In the genomic region with DNA sequence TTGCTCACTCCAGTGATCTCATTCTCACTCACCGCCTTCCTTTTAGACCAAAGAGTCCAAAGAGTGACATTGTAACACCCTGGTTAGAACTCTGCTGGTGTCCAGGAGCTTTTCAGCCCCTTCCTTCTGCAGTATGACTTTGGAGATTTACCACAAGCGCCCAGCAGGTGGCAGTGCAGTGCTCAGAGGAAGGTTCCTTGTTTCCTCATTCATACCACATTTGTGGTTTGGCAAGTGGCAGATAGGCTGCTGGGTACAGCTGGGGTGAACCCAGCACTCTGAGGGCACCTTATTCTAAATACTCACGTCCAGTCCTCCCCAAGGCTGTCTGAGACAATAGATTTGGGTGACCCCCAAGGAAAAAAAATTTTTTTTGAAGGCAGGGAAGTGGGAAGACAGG, we compare ENCODE assay signal across 9 mouse cellular contexts.
DNase-seq lines count a peak whose midpoint lies in the region; ATAC-seq and TF ChIP-seq lines count a peak whose summit lies in the region.
"Had no signal": no experiment of that assay in that cellular context is flagged by ENCODE, and none has a peak within 500 bp of the region (broad histone marks: within the 10 kb centered on the region; RNA-seq: fewer than 3 reads in every experiment).

No protein-coding gene starts in this region.

- no peak overlapping the region for H3K27ac ChIP-seq in bone marrow, adult 2 months (ENCODE audit: control insufficient read depth, insufficient read depth, low read depth, low read length, poor library complexity)
- H3K27ac ChIP-seq in forebrain, embryonic 14.5 days (ENCODE audit: low read depth, low read length), result no peak overlapping the region
- H3K27ac ChIP-seq: heart, embryonic 15.5 days had no signal

- WGBS in bone marrow, adult 2 months, result 17% methylated on average over 3 of the region's 3 CpGs
- WGBS in forebrain, embryonic 14.5 days, result 19% methylated on average over 3 of the region's 3 CpGs
- 23% methylated on average over 3 of the region's 3 CpGs for WGBS in lung, adult 2 months

- DNase-seq in ovary, adult 18-20 months (ENCODE audit: low spot score), result peak; percentile 17
- no peak for DNase-seq in ovary, postnatal 10 days (ENCODE audit: low spot score)
- DNase-seq in forebrain, embryonic 14.5 days (ENCODE audit: low spot score), result peak; percentile 84
- peak; percentile 56 to 87 for DNase-seq in kidney, postnatal 36 days
- peak; percentile 66 for DNase-seq in lung, adult 2 months
- DNase-seq in right cerebral cortex, postnatal 10 days (ENCODE audit: low spot score in 2 of 2), result peak; percentile 73 to 88

- H3K9ac ChIP-seq in forebrain, embryonic 14.5 days (ENCODE audit: low read length), result no peak overlapping the region
- H3K9ac ChIP-seq: heart, embryonic 15.5 days had no signal

- no peaks in the 10 kb centered on the region for H3K9me3 ChIP-seq in forebrain, embryonic 14.5 days (replicated peaks; ENCODE audit: control insufficient read depth, low read length)
- H3K9me3 ChIP-seq: heart, embryonic 15.5 days had no signal

- no peaks in the 10 kb centered on the region for H3K4me1 ChIP-seq in bone marrow, adult 2 months (ENCODE audit: control insufficient read depth, insufficient read depth, low read length)
- H3K4me1 ChIP-seq in forebrain, embryonic 14.5 days (ENCODE audit: control insufficient read depth, insufficient read depth, low read length), result no peaks in the 10 kb centered on the region
- H3K4me1 ChIP-seq in lung, adult 2 months (ENCODE audit: control insufficient read depth, insufficient read depth, low read length), result no peaks in the 10 kb centered on the region
- H3K4me1 ChIP-seq: heart, embryonic 15.5 days had no signal

- H3K4me3 ChIP-seq in bone marrow, adult 2 months (replicated peaks; ENCODE audit: control insufficient read depth, low read depth, low read length), result no peak overlapping the region
- H3K4me3 ChIP-seq in forebrain, embryonic 14.5 days (ENCODE audit: low read depth, low read length), result no peak overlapping the region
- no peak overlapping the region for H3K4me3 ChIP-seq in lung, adult 2 months (replicated peaks; ENCODE audit: extremely low read depth, low read depth, low read length)
- H3K4me3 ChIP-seq: heart, embryonic 15.5 days had no signal

- H3K36me3 ChIP-seq in forebrain, embryonic 14.5 days (ENCODE audit: control insufficient read depth, insufficient read depth, low read length), result no peaks in the 10 kb centered on the region
- H3K36me3 ChIP-seq: heart, embryonic 15.5 days had no signal

- H3K4me2 ChIP-seq in forebrain, embryonic 14.5 days (ENCODE audit: low read length), result no peak overlapping the region
- H3K4me2 ChIP-seq: heart, embryonic 15.5 days had no signal

- peak; percentile 80 for TF ChIP-seq CTCF in bone marrow, adult 2 months (IDR thresholded peaks at IDR 0.05; ENCODE audit: control insufficient read depth, insufficient read depth, low read length)
- TF ChIP-seq CTCF in lung, adult 2 months (IDR thresholded peaks at IDR 0.05; ENCODE audit: insufficient read depth, low read length), result peak; percentile 82

- 0 out of 2 replicates have a peak, but pooled peaks have one; percentile 26 for ATAC-seq in forebrain, embryonic 14.5 days
- no peak for ATAC-seq in erythroid progenitor cell, adult 5-6 weeks (replicated peaks; ENCODE audit: low FRiP score, poor library complexity, severe bottlenecking)

- TF ChIP-seq POLR2A in bone marrow, adult 2 months (IDR thresholded peaks at IDR 0.05; ENCODE audit: borderline replicate concordance, control insufficient read depth, low read depth, low read length), result no peak
- TF ChIP-seq POLR2A in lung, adult 2 months (IDR thresholded peaks at IDR 0.05; ENCODE audit: borderline replicate concordance, extremely low read depth, low read depth, low read length), result no peak

- H3K27me3 ChIP-seq in forebrain, embryonic 14.5 days (replicated peaks; ENCODE audit: control insufficient read depth, insufficient read depth, low read length), result no peaks in the 10 kb centered on the region
- H3K27me3 ChIP-seq: heart, embryonic 15.5 days had no signal
